8 mouse cellular contexts compared by ENCODE assay signal in genomic region chr6:84589742-84590686, GRCm38 (mm10). TPM values are rescaled to one million over a fixed set of nuclear protein-coding genes. Genes with fewer than 3 reads are reported as not detected.
A peak's percentile ranks its signal among the peaks of the same experiment; 100 is the strongest.
DNase-seq lines count a peak whose midpoint lies in the region; ATAC-seq and TF ChIP-seq lines count a peak whose summit lies in the region.

No protein-coding gene starts in this region.

- no peaks in the 10 kb centered on the region for H3K9me3 ChIP-seq in heart, embryonic 10.5 days
- H3K9me3 ChIP-seq in kidney, embryonic 14.5 days (ENCODE audit: control insufficient read depth, low read length) = no peaks in the 10 kb centered on the region
- H3K9me3 ChIP-seq in limb, embryonic 15.5 days = no peaks in the 10 kb centered on the region
- no peaks in the 10 kb centered on the region for H3K9me3 ChIP-seq in stomach, embryonic 14.5 days (ENCODE audit: control insufficient read depth, low read depth, low read length)

- peaks cover 3% of the 10 kb centered on the region; the same call in 1 of the 2 replicates for H3K4me1 ChIP-seq in embryonic fibroblast, embryonic 13.5 days (ENCODE audit: control insufficient read depth, insufficient read depth, low read length)
- H3K4me1 ChIP-seq in heart, embryonic 10.5 days = peaks cover 52% of the 10 kb centered on the region
- peaks cover 20% of the 10 kb centered on the region for H3K4me1 ChIP-seq in kidney, embryonic 14.5 days (ENCODE audit: control insufficient read depth, insufficient read depth, low read length)
- H3K4me1 ChIP-seq in limb, embryonic 15.5 days = peaks cover 50% of the 10 kb centered on the region
- H3K4me1 ChIP-seq in stomach, embryonic 14.5 days (ENCODE audit: control insufficient read depth, insufficient read depth, low read length) = peaks cover 38% of the 10 kb centered on the region

- no peak overlapping the region for H3K4me3 ChIP-seq in embryonic fibroblast, embryonic 13.5 days (ENCODE audit: insufficient read depth, low read length)
- H3K4me3 ChIP-seq in heart, embryonic 10.5 days = peak overlapping the region; percentile 64
- 0 out of 2 replicates have a peak overlapping the region, but pooled peaks have one; percentile 6 for H3K4me3 ChIP-seq in kidney, embryonic 14.5 days (ENCODE audit: low read length)
- H3K4me3 ChIP-seq in limb, embryonic 15.5 days = peak overlapping the region; percentile 58
- peak overlapping the region; percentile 50; the same call in 1 of the 2 replicates for H3K4me3 ChIP-seq in stomach, embryonic 14.5 days (ENCODE audit: low read depth, low read length)

- H3K36me3 ChIP-seq in heart, embryonic 10.5 days = no peaks in the 10 kb centered on the region
- no peaks in the 10 kb centered on the region for H3K36me3 ChIP-seq in kidney, embryonic 14.5 days (ENCODE audit: control insufficient read depth, insufficient read depth, low read length)
- no peaks in the 10 kb centered on the region for H3K36me3 ChIP-seq in limb, embryonic 15.5 days
- no peaks in the 10 kb centered on the region for H3K36me3 ChIP-seq in stomach, embryonic 14.5 days (ENCODE audit: control insufficient read depth, insufficient read depth, low read length)

- 5% methylated on average over 39 of the region's 39 CpGs for WGBS in heart, embryonic 10.5 days
- 4% methylated on average over 39 of the region's 39 CpGs for WGBS in kidney, embryonic 14.5 days
- WGBS in limb, embryonic 15.5 days = 3% methylated on average over 39 of the region's 39 CpGs
- WGBS in stomach, embryonic 14.5 days = 3% methylated on average over 39 of the region's 39 CpGs

- ATAC-seq in kidney, embryonic 14.5 days (ENCODE audit: low FRiP score, low TSS enrichment) = peak; percentile 74; the same call in 1 of the 2 replicates
- ATAC-seq in limb, embryonic 15.5 days (ENCODE audit: insufficient number of reproducible peaks, low FRiP score, low TSS enrichment, low read depth) = no peak
- ATAC-seq in stomach, embryonic 14.5 days (ENCODE audit: insufficient number of reproducible peaks, insufficient read depth, low FRiP score, low read depth) = peak; percentile 53; the same call in 1 of the 2 replicates

- H3K27ac ChIP-seq in embryonic fibroblast, embryonic 13.5 days (ENCODE audit: insufficient read depth, low read length) = no peak overlapping the region
- no peak overlapping the region for H3K27ac ChIP-seq in heart, embryonic 10.5 days
- H3K27ac ChIP-seq in kidney, embryonic 14.5 days (ENCODE audit: low read depth, low read length) = no peak overlapping the region
- H3K27ac ChIP-seq in limb, embryonic 15.5 days = no peak overlapping the region
- H3K27ac ChIP-seq in stomach, embryonic 14.5 days (ENCODE audit: low read length) = peak overlapping the region; percentile 11; the same call in 1 of the 2 replicates

- peak; percentile 52; the same call in 1 of the 2 replicates for TF ChIP-seq CTCF in embryonic fibroblast, embryonic 13.5 days (IDR thresholded peaks at IDR 0.05; ENCODE audit: borderline replicate concordance, insufficient read depth, low read length)

- H3K9ac ChIP-seq in kidney, embryonic 14.5 days (ENCODE audit: low read depth, low read length) = no peak overlapping the region
- no peak overlapping the region for H3K9ac ChIP-seq in limb, embryonic 15.5 days
- no peak overlapping the region for H3K9ac ChIP-seq in stomach, embryonic 14.5 days (replicated peaks; ENCODE audit: low read depth, low read length)

- H3K27me3 ChIP-seq in heart, embryonic 10.5 days (ENCODE audit: insufficient read depth, poor library complexity, severe bottlenecking) = peaks cover 76% of the 10 kb centered on the region
- peaks cover 67% of the 10 kb centered on the region for H3K27me3 ChIP-seq in kidney, embryonic 14.5 days (ENCODE audit: control insufficient read depth, insufficient read depth, low read length)
- peaks cover 33% of the 10 kb centered on the region for H3K27me3 ChIP-seq in limb, embryonic 15.5 days
- peaks cover 14% of the 10 kb centered on the region; the same call in 1 of the 2 replicates for H3K27me3 ChIP-seq in stomach, embryonic 14.5 days (ENCODE audit: control insufficient read depth, insufficient read depth, low read length)

- H3K4me2 ChIP-seq in kidney, embryonic 14.5 days (replicated peaks; ENCODE audit: low read depth, low read length) = peak overlapping the region; percentile 6
- peak overlapping the region; percentile 96 for H3K4me2 ChIP-seq in limb, embryonic 15.5 days
- peak overlapping the region; percentile 92 for H3K4me2 ChIP-seq in stomach, embryonic 14.5 days (replicated peaks; ENCODE audit: low read depth, low read length)

- no peak for TF ChIP-seq POLR2A in embryonic fibroblast, embryonic 13.5 days (IDR thresholded peaks at IDR 0.05; ENCODE audit: low read depth, low read length)

- peak; percentile 47 for DNase-seq in CD4-positive helper T cell, adult 2 months (ENCODE audit: low read depth, low spot score)
- peak; percentile 89 for DNase-seq in brain, adult 2 months (ENCODE audit: low read depth, low spot score)
- peak; percentile 85 for DNase-seq in heart, embryonic 10.5 days (ENCODE audit: low spot score)
- DNase-seq in naive thymus-derived CD4-positive, alpha-beta T cell, adult 2 months (ENCODE audit: low read depth) = peak; percentile 72

RNA-seq across cellular contexts. Expression of gene Cyp26b1, which starts 3.7 kb away (rescaled TPM):
- polyA plus RNA-seq in embryonic fibroblast, embryonic 13.5 days (2011; ENCODE audit: insufficient read length, low read depth, missing spikeins) = 6.2 and 12.0 TPM in 2 replicates
- 2.3 and 2.7 TPM in 2 replicates for polyA plus RNA-seq in heart, embryonic 10.5 days (2016; fragmentation: Nextera tagmentation; extraction: Ambion mirVana)
- polyA plus RNA-seq in kidney, embryonic 14.5 days (2014; fragmentation: Nextera tagmentation; extraction: Ambion mirVana) = 4.4 and 6.7 TPM in 2 replicates
- polyA plus RNA-seq in limb, embryonic 15.5 days (2015; fragmentation: Nextera tagmentation; extraction: Ambion mirVana) = 16.0 and 17.2 TPM in 2 replicates
- 1.1 and 1.2 TPM in 2 replicates for polyA plus RNA-seq in stomach, embryonic 14.5 days (2014; fragmentation: Nextera tagmentation; extraction: Ambion mirVana)

Comparison
In these comparisons a context has a peak if more than half of its experiments do, and no peak if none do; other contexts are left out.
1. H3K4me2 ChIP-seq: peak in every context shown above with its lines; median percentile 96 in limb, embryonic 15.5 days; 92 in stomach, embryonic 14.5 days; 6 in kidney, embryonic 14.5 days.